Mouse (Mus musculus) lung, postnatal 0 days (tissue): ENCODE results near the gene Kdf1. TPM values are rescaled to one million over a fixed set of nuclear protein-coding genes. Genes with fewer than 3 reads are reported as not detected.

ENCODE experiments used
- ATAC-seq: fragments of 200-750 bp; cut with Nextera tagmentation; 2 replicates; pipeline ENCODE4 v1.8.0; 2017; ENCODE audit warnings: moderate library complexity
- DNase-seq: peaks from one replicate; pipeline ENCODE4 v3.0.0-alpha.2; 2016; ENCODE audit warnings: low spot score
- H3K27ac ChIP-seq: fragments of 300-500 bp; sonication (generic); 2 replicates; pipeline ENCODE4 v1.5.1; 2014; ENCODE audit warnings: antibody characterized with exemption, mild to moderate bottlenecking, low read length, mixed read lengths
- H3K27me3 ChIP-seq: fragments of 300-500 bp; sonication (generic); replicated peaks from 2 replicates; pipeline ENCODE4 v1.6.1; 2014; ENCODE audit warnings: low read length, mixed read lengths; ENCODE audit not compliant: insufficient read depth
- H3K36me3 ChIP-seq: fragments of 300-500 bp; sonication (generic); 2 replicates; pipeline ENCODE4 v1.6.1; 2014; ENCODE audit warnings: low read length, mixed read lengths; ENCODE audit not compliant: insufficient read depth
- H3K4me1 ChIP-seq: fragments of 300-500 bp; sonication (generic); 2 replicates; pipeline ENCODE4 v1.6.1; 2014; ENCODE audit warnings: antibody characterized with exemption, low read depth, low read length, mixed read lengths; ENCODE audit not compliant: insufficient read depth
- H3K4me2 ChIP-seq: fragments of 300-500 bp; sonication (generic); replicated peaks from 2 replicates; pipeline ENCODE4 v1.6.1; 2014; ENCODE audit warnings: low read depth, mild to moderate bottlenecking, low read length, moderate library complexity, mixed read lengths
- H3K4me3 ChIP-seq: fragments of 300-500 bp; sonication (generic); 2 replicates; pipeline ENCODE4 v1.5.1; 2014; ENCODE audit warnings: low read depth, low read length
- H3K9ac ChIP-seq: fragments of 300-500 bp; sonication (generic); replicated peaks from 2 replicates; pipeline ENCODE4 v1.6.1; 2014; ENCODE audit warnings: low read depth, mild to moderate bottlenecking
- H3K9me3 ChIP-seq: fragments of 300-500 bp; sonication (generic); 2 replicates; pipeline ENCODE4 v1.6.1; 2016; ENCODE audit warnings: low read length, mixed read lengths
- CTCF ChIP-seq: IDR thresholded peaks from 2 replicates; pipeline ENCODE4 v1.5.1; 2016; ENCODE audit warnings: antibody characterized with exemption, mild to moderate bottlenecking
- EP300 ChIP-seq: IDR thresholded peaks from 2 replicates; pipeline ENCODE4 v1.6.1; 2016; ENCODE audit warnings: antibody characterized with exemption, mild to moderate bottlenecking, control low read depth
- WGBS: fragments of 180-500 bp; shearing (Covaris S2); extraction: QIAGEN DNeasy Blood & Tissue Kit; methylation state at CpG from one replicate; pipeline ENCODE4 v1.1.7; 2014; 5-methylcytosine and 5-hydroxymethylcytosine counted together
- polyA plus RNA-seq: library from polyadenylated mRNA; unstranded; fragments of >200 nt; fragmentation: Nextera tagmentation; extraction: Ambion mirVana; gene quantifications from 2 replicates; pipeline ENCODE4 v1.2.1, GENCODE M21; 2015

Gene Kdf1
- polyA plus RNA-seq, 1 experiment from 2014 or later = 24.8 TPM

- Histone ChIP-seq H3K4me3 (peak overlapping the region; percentile 52), H3K27ac (peak overlapping the region; percentile 28; the same call in 1 of the 2 replicates), H3K4me2 (peak overlapping the region; percentile 63), H3K27me3 (no peaks in the 10 kb centered on the region), H3K4me1 (no peaks in the 10 kb centered on the region), H3K36me3 (no peaks in the 10 kb centered on the region), H3K9me3 (no peaks in the 10 kb centered on the region), H3K9ac (peak overlapping the region; percentile 48; the same call in 1 of the 2 replicates)
- DNase-seq (no peak), ATAC-seq (no peak)
- TF ChIP-seq CTCF = no peak
- TF ChIP-seq EP300 = no peak
- 34% methylated on average over 6 of the region's 6 CpGs for WGBS
Measured at GRCm38 (mm10) chr4:133480754-133481153, 38.0 kb upstream of the Kdf1 start.

GRCm38 (mm10) chr4:133481488-133481887, 37.3 kb upstream of the Kdf1 start:
- H3K4me2 ChIP-seq = peak overlapping the region; percentile 63
- H3K4me1 ChIP-seq = no peaks in the 10 kb centered on the region
- H3K4me3 ChIP-seq = peak overlapping the region; percentile 10; the same call in 1 of the 2 replicates
- 23% methylated on average over 4 of the region's 4 CpGs for WGBS
- H3K9ac ChIP-seq = no peak overlapping the region
- ATAC-seq = peak; percentile 34
- peak overlapping the region; percentile 54 for H3K27ac ChIP-seq
- peak; percentile 79 for DNase-seq
- no peaks in the 10 kb centered on the region for H3K9me3 ChIP-seq
- no peaks in the 10 kb centered on the region for H3K36me3 ChIP-seq
- H3K27me3 ChIP-seq = no peaks in the 10 kb centered on the region
- TF ChIP-seq EP300 = peak; percentile 76
- TF ChIP-seq CTCF = no peak

GRCm38 (mm10) chr4:133482479-133482878, 36.3 kb upstream of the Kdf1 start:
- TF ChIP-seq EP300 (no peak), CTCF (no peak)

GRCm38 (mm10) chr4:133484266-133485025, 34.3 kb upstream of the Kdf1 start:
- TF ChIP-seq CTCF (peak; percentile 31), EP300 (peak; percentile 82)
- Histone ChIP-seq H3K27ac (peak overlapping the region; percentile 87), H3K36me3 (no peaks in the 10 kb centered on the region), H3K9me3 (no peaks in the 10 kb centered on the region), H3K4me1 (peaks cover 2% of the 10 kb centered on the region; the same call in 1 of the 2 replicates), H3K27me3 (no peaks in the 10 kb centered on the region), H3K9ac (no peak overlapping the region), H3K4me2 (peak overlapping the region; percentile 43), H3K4me3 (no peak overlapping the region; the same call in 1 of the 2 replicates)
- 12% methylated on average over 22 of the region's 22 CpGs for WGBS
- DNase-seq (peak; percentile 95), ATAC-seq (peak; percentile 69)

More at GRCm38 (mm10) chr4:133482479-133482878, 36.3 kb upstream of the Kdf1 start:
- Histone ChIP-seq H3K27me3 (no peaks in the 10 kb centered on the region), H3K4me2 (no peak overlapping the region), H3K4me1 (no peaks in the 10 kb centered on the region), H3K9ac (no peak overlapping the region), H3K36me3 (no peaks in the 10 kb centered on the region), H3K27ac (no peak overlapping the region), H3K4me3 (no peak overlapping the region), H3K9me3 (no peaks in the 10 kb centered on the region)
- 78% methylated on average over 3 of the region's 3 CpGs for WGBS
- DNase-seq (no peak), ATAC-seq (no peak)

GRCm38 (mm10) chr4:133485691-133486425, 32.9 kb upstream of the Kdf1 start:
- 81% methylated on average over 28 of the region's 28 CpGs for WGBS
- TF ChIP-seq EP300 (no peak), CTCF (no peak)

GRCm38 (mm10) chr4:133486673-133487357, 31.9 kb upstream of the Kdf1 start:
- Histone ChIP-seq H3K4me2 (no peak overlapping the region), H3K36me3 (no peaks in the 10 kb centered on the region), H3K27ac (no peak overlapping the region), H3K4me3 (no peak overlapping the region), H3K4me1 (peaks cover 6% of the 10 kb centered on the region; the same call in 1 of the 2 replicates), H3K9ac (no peak overlapping the region), H3K9me3 (no peaks in the 10 kb centered on the region), H3K27me3 (no peaks in the 10 kb centered on the region)
- no peak for DNase-seq
- no peak for TF ChIP-seq EP300
- no peak for ATAC-seq
- 88% methylated on average over 26 of the region's 26 CpGs for WGBS

More at GRCm38 (mm10) chr4:133485691-133486425, 32.9 kb upstream of the Kdf1 start:
- Histone ChIP-seq H3K4me3 (no peak overlapping the region), H3K36me3 (no peaks in the 10 kb centered on the region), H3K27ac (no peak overlapping the region), H3K9me3 (no peaks in the 10 kb centered on the region), H3K4me2 (no peak overlapping the region), H3K27me3 (no peaks in the 10 kb centered on the region), H3K4me1 (peaks cover 6% of the 10 kb centered on the region; the same call in 1 of the 2 replicates), H3K9ac (no peak overlapping the region)
- no peak for DNase-seq
- ATAC-seq = no peak
